Mouse (Mus musculus) limb, embryonic 14.5 days (tissue): Measurements from ENCODE around the gene Usp50. TPM values are rescaled to one million over a fixed set of nuclear protein-coding genes. Genes with fewer than 3 reads are reported as not detected.

Source experiments
- ATAC-seq: fragments of 200-750 bp; cut with Nextera tagmentation; 2 replicates; pipeline ENCODE4 v1.8.0; 2017; ENCODE audit warnings: low read depth, moderate number of reproducible peaks, moderate TSS enrichment; ENCODE audit not compliant: low FRiP score
- DNase-seq: peaks from one replicate; pipeline ENCODE4 v3.0.0-alpha.2; 2015; ENCODE audit warnings: low spot score
- H3K27ac ChIP-seq: fragments of 300-500 bp; sonication (generic); replicated peaks from 2 replicates; pipeline ENCODE4 v1.5.1; 2014; ENCODE audit warnings: low read depth, mild to moderate bottlenecking, low read length, moderate library complexity, mixed read lengths
- H3K27me3 ChIP-seq: fragments of 300-500 bp; sonication (generic); 2 replicates; pipeline ENCODE4 v1.6.1; 2014; ENCODE audit warnings: low read length, mixed read lengths; ENCODE audit not compliant: control insufficient read depth, insufficient read depth
- H3K36me3 ChIP-seq: fragments of 300-500 bp; sonication (generic); 2 replicates; pipeline ENCODE4 v1.6.1; 2014; ENCODE audit warnings: mild to moderate bottlenecking, low read length, moderate library complexity, mixed read lengths; ENCODE audit not compliant: control insufficient read depth, insufficient read depth
- H3K4me1 ChIP-seq: fragments of 300-500 bp; sonication (generic); 2 replicates; pipeline ENCODE4 v1.6.1; 2014; ENCODE audit warnings: antibody characterized with exemption, low read length, mixed read lengths; ENCODE audit not compliant: control insufficient read depth, insufficient read depth
- H3K4me2 ChIP-seq: fragments of 300-500 bp; sonication (generic); replicated peaks from 2 replicates; pipeline ENCODE4 v1.6.1; 2014; ENCODE audit warnings: low read depth, mild to moderate bottlenecking, low read length, moderate library complexity; ENCODE audit not compliant: severe bottlenecking
- H3K4me3 ChIP-seq: fragments of 300-500 bp; sonication (generic); replicated peaks from 2 replicates; pipeline ENCODE4 v1.5.1; 2014; ENCODE audit warnings: low read length
- H3K9ac ChIP-seq: fragments of 300-500 bp; sonication (generic); 2 replicates; pipeline ENCODE4 v1.6.1; 2014; ENCODE audit warnings: mild to moderate bottlenecking, low read depth, low read length, moderate library complexity; ENCODE audit not compliant: severe bottlenecking
- H3K9me3 ChIP-seq: fragments of 300-500 bp; sonication (generic); 2 replicates; pipeline ENCODE4 v1.6.1; 2016; ENCODE audit warnings: low read length; ENCODE audit not compliant: control insufficient read depth
- POLR2A ChIP-seq: fragments of 200-500 bp; IDR thresholded peaks from 2 replicates; pipeline ENCODE4 v1.8.0; 2012; ENCODE audit warnings: inconsistent platforms, mild to moderate bottlenecking, moderate library complexity, borderline replicate concordance; ENCODE audit not compliant: insufficient read depth, insufficient read length; ENCODE audit errors: extremely low read depth
- WGBS: fragments of 180-500 bp; shearing (Covaris S2); extraction: QIAGEN DNeasy Blood & Tissue Kit; methylation state at CpG from one replicate; pipeline ENCODE4 v1.1.7; 2014; 5-methylcytosine and 5-hydroxymethylcytosine counted together
- polyA plus RNA-seq, 2 experiments: library from polyadenylated mRNA; depleted of rRNA in 1 of 2; stranded (reverse) in 1 of 2; unstranded in 1 of 2; fragments of >200 nt; fragmentation: Nextera tagmentation in 1 of 2; extraction: Ambion mirVana in 1 of 2; gene quantifications; 2 replicates each; pipeline versions ENCODE4 v1.2.1 to v1.2.3; 2012 to 2014

Usp50 gene
- polyA plus RNA-seq, 2 experiments: 1.2 to 3.0 TPM

GRCm38 (mm10) chr2:126691290-126691689, 92.0 kb downstream of the Usp50 start:
- no peak for ATAC-seq
- Histone ChIP-seq H3K4me1 (no peaks in the 10 kb centered on the region), H3K4me2 (no peak overlapping the region), H3K9ac (no peak overlapping the region), H3K36me3 (no peaks in the 10 kb centered on the region), H3K9me3 (no peaks in the 10 kb centered on the region), H3K27me3 (no peaks in the 10 kb centered on the region), H3K27ac (no peak overlapping the region), H3K4me3 (no peak overlapping the region)
- no peak for TF ChIP-seq POLR2A
- DNase-seq: no peak
- 83% methylated on average over 3 of the region's 3 CpGs for WGBS

GRCm38 (mm10) chr2:126682937-126683336, 100.3 kb downstream of the Usp50 start:
- no peak overlapping the region for H3K4me3 ChIP-seq
- 95% methylated on average over 1 of the region's 1 CpGs for WGBS
- DNase-seq (no peak), ATAC-seq (no peak)
- no peak overlapping the region for H3K4me2 ChIP-seq
- H3K9ac ChIP-seq: no peak overlapping the region
- no peaks in the 10 kb centered on the region for H3K27me3 ChIP-seq
- no peaks in the 10 kb centered on the region for H3K9me3 ChIP-seq
- H3K27ac ChIP-seq: no peak overlapping the region
- no peak for TF ChIP-seq POLR2A
- peaks cover 13% of the 10 kb centered on the region; the same call in 1 of the 2 replicates for H3K36me3 ChIP-seq
- H3K4me1 ChIP-seq: no peaks in the 10 kb centered on the region

- TF ChIP-seq POLR2A: no peak
- Histone ChIP-seq H3K36me3 (peaks cover 13% of the 10 kb centered on the region; the same call in 1 of the 2 replicates), H3K27me3 (no peaks in the 10 kb centered on the region), H3K9ac (no peak overlapping the region), H3K4me1 (no peaks in the 10 kb centered on the region), H3K4me2 (no peak overlapping the region), H3K27ac (no peak overlapping the region), H3K4me3 (no peak overlapping the region), H3K9me3 (no peaks in the 10 kb centered on the region)
- DNase-seq: no peak
- WGBS: 54% methylated on average over 2 of the region's 2 CpGs
- ATAC-seq: no peak
These were observed 100.9 kb downstream of the Usp50 start for GRCm38 (mm10) chr2:126682333-126682732.

- WGBS: 88% methylated on average over 1 of the region's 1 CpGs
- no peak for ATAC-seq
These were observed 105.9 kb downstream of the Usp50 start for GRCm38 (mm10) chr2:126677366-126677765.

GRCm38 (mm10) chr2:126676122-126676515, 107.2 kb downstream of the Usp50 start, which contains the start of gene Gabpb1:
Gabpb1 (minus strand) TSS chr2:126676337.
- Histone ChIP-seq H3K4me2 (peak within 1 kb of the TSS; percentile 57), H3K4me3 (peak within 1 kb of the TSS; percentile 93), H3K4me1 (peaks cover 23% of the 10 kb centered on the region; the same call in 1 of the 2 replicates), H3K36me3 (no peaks in the 10 kb centered on the region), H3K9ac (peak within 1 kb of the TSS; percentile 99), H3K9me3 (no peaks in the 10 kb centered on the region), H3K27ac (peak within 1 kb of the TSS; percentile 100), H3K27me3 (no peaks in the 10 kb centered on the region)
- TF ChIP-seq POLR2A: no peak
- WGBS: 21% methylated on average over 12 of the region's 12 CpGs
- ATAC-seq (no peak), DNase-seq (no peak)

More at GRCm38 (mm10) chr2:126677366-126677765, 105.9 kb downstream of the Usp50 start:
- H3K4me2 ChIP-seq: no peak overlapping the region
- H3K27ac ChIP-seq: no peak overlapping the region
- no peak overlapping the region for H3K4me3 ChIP-seq
- H3K9ac ChIP-seq: no peak overlapping the region
- peaks cover 6% of the 10 kb centered on the region; the same call in 1 of the 2 replicates for H3K36me3 ChIP-seq
- H3K9me3 ChIP-seq: no peaks in the 10 kb centered on the region
- H3K27me3 ChIP-seq: no peaks in the 10 kb centered on the region
- TF ChIP-seq POLR2A: no peak
- no peak for DNase-seq
- peaks cover 20% of the 10 kb centered on the region; the same call in 1 of the 2 replicates for H3K4me1 ChIP-seq
